Mouse (Mus musculus) embryonic facial prominence, embryonic 15.5 days (tissue): ENCODE results near the gene Osbpl8. TPM values are rescaled to one million over a fixed set of nuclear protein-coding genes. Genes with fewer than 3 reads are reported as not detected.

Experiments used
- ATAC-seq: fragments of 200-750 bp; cut with Nextera tagmentation; 2 replicates; pipeline ENCODE4 v1.8.0; 2017; ENCODE audit warnings: low read depth, moderate TSS enrichment; ENCODE audit not compliant: insufficient number of reproducible peaks, low FRiP score, low TSS enrichment
- H3K27ac ChIP-seq: fragments of 300-500 bp; sonication (generic); replicated peaks from 2 replicates; pipeline ENCODE4 v1.5.1; 2015; ENCODE audit warnings: mild to moderate bottlenecking, inconsistent platforms
- H3K27me3 ChIP-seq: fragments of 300-500 bp; sonication (generic); 2 replicates; pipeline ENCODE4 v1.6.1; 2015; ENCODE audit warnings: inconsistent platforms
- H3K36me3 ChIP-seq: fragments of 300-500 bp; sonication (generic); 2 replicates; pipeline ENCODE4 v1.6.1; 2015; ENCODE audit warnings: mild to moderate bottlenecking, inconsistent platforms
- H3K4me1 ChIP-seq: fragments of 300-500 bp; sonication (generic); 2 replicates; pipeline ENCODE4 v1.6.1; 2015; ENCODE audit warnings: inconsistent platforms
- H3K4me2 ChIP-seq: fragments of 300-500 bp; sonication (generic); replicated peaks from 2 replicates; pipeline ENCODE4 v1.6.1; 2015; ENCODE audit warnings: mild to moderate bottlenecking, inconsistent platforms
- H3K4me3 ChIP-seq: fragments of 300-500 bp; sonication (generic); replicated peaks from 2 replicates; pipeline ENCODE4 v1.5.1; 2015; ENCODE audit warnings: mild to moderate bottlenecking, inconsistent platforms
- H3K9ac ChIP-seq: fragments of 300-500 bp; sonication (generic); 2 replicates; pipeline ENCODE4 v1.6.1; 2015; ENCODE audit warnings: inconsistent platforms
- H3K9me3 ChIP-seq: fragments of 300-500 bp; sonication (generic); replicated peaks from 2 replicates; pipeline ENCODE4 v1.6.1; 2016; ENCODE audit warnings: inconsistent platforms
- WGBS: fragments of 180-500 bp; shearing (Covaris S2); methylation state at CpG from one replicate; pipeline ENCODE4 v1.1.7; 2015; 5-methylcytosine and 5-hydroxymethylcytosine counted together
- polyA plus RNA-seq: library from polyadenylated mRNA; unstranded; fragments of >200 nt; fragmentation: Nextera tagmentation; extraction: Ambion mirVana; gene quantifications from 2 replicates; pipeline ENCODE4 v1.2.1, GENCODE M21; 2015

Osbpl8 gene
- polyA plus RNA-seq, 1 experiment from 2014 or later: 12.8 TPM

GRCm38 (mm10) chr10:111318805-111319500, 154.4 kb downstream of the Osbpl8 start:
- H3K4me2 ChIP-seq: no peak overlapping the region
- H3K36me3 ChIP-seq: no peaks in the 10 kb centered on the region
- H3K9me3 ChIP-seq: no peaks in the 10 kb centered on the region
- WGBS: 87% methylated on average over 9 of the region's 9 CpGs
- H3K9ac ChIP-seq: no peak overlapping the region
- H3K27ac ChIP-seq: no peak overlapping the region
- no peaks in the 10 kb centered on the region for H3K4me1 ChIP-seq
- no peak for ATAC-seq
- H3K4me3 ChIP-seq: no peak overlapping the region
- no peaks in the 10 kb centered on the region for H3K27me3 ChIP-seq

GRCm38 (mm10) chr10:111320579-111320978, 156.0 kb downstream of the Osbpl8 start:
- no peaks in the 10 kb centered on the region for H3K4me1 ChIP-seq
- H3K4me2 ChIP-seq: no peak overlapping the region
- no peak overlapping the region for H3K9ac ChIP-seq
- ATAC-seq: no peak
- H3K27me3 ChIP-seq: no peaks in the 10 kb centered on the region
- H3K4me3 ChIP-seq: no peak overlapping the region
- H3K36me3 ChIP-seq: no peaks in the 10 kb centered on the region
- H3K27ac ChIP-seq: no peak overlapping the region
- no peaks in the 10 kb centered on the region for H3K9me3 ChIP-seq

GRCm38 (mm10) chr10:111327957-111328356, 163.4 kb downstream of the Osbpl8 start:
- no peaks in the 10 kb centered on the region for H3K36me3 ChIP-seq
- H3K27ac ChIP-seq: no peak overlapping the region
- 82% methylated on average over 4 of the region's 4 CpGs for WGBS
- no peak overlapping the region for H3K4me2 ChIP-seq
- H3K4me1 ChIP-seq: no peaks in the 10 kb centered on the region
- H3K4me3 ChIP-seq: no peak overlapping the region
- no peak overlapping the region for H3K9ac ChIP-seq
- no peaks in the 10 kb centered on the region for H3K27me3 ChIP-seq
- no peak for ATAC-seq
- H3K9me3 ChIP-seq: no peaks in the 10 kb centered on the region

GRCm38 (mm10) chr10:111329326-111329725, 164.8 kb downstream of the Osbpl8 start:
- no peaks in the 10 kb centered on the region for H3K4me1 ChIP-seq
- ATAC-seq: no peak
- no peaks in the 10 kb centered on the region for H3K36me3 ChIP-seq
- H3K9me3 ChIP-seq: no peaks in the 10 kb centered on the region
- no peaks in the 10 kb centered on the region for H3K27me3 ChIP-seq
- no peak overlapping the region for H3K4me3 ChIP-seq
- 74% methylated on average over 5 of the region's 5 CpGs for WGBS
- H3K27ac ChIP-seq: no peak overlapping the region
- H3K9ac ChIP-seq: no peak overlapping the region
- no peak overlapping the region for H3K4me2 ChIP-seq

- Histone ChIP-seq H3K9me3 (no peaks in the 10 kb centered on the region), H3K4me2 (no peak overlapping the region), H3K9ac (no peak overlapping the region), H3K27me3 (no peaks in the 10 kb centered on the region), H3K36me3 (no peaks in the 10 kb centered on the region), H3K4me1 (peaks cover 8% of the 10 kb centered on the region; the same call in 1 of the 2 replicates), H3K4me3 (no peak overlapping the region), H3K27ac (no peak overlapping the region)
- 98% methylated on average over 2 of the region's 2 CpGs for WGBS
- no peak for ATAC-seq
Observed at GRCm38 (mm10) chr10:111334902-111335301, 170.3 kb downstream of the Osbpl8 start.

- Histone ChIP-seq H3K4me2 (peak overlapping the region; percentile 45), H3K9ac (no peak overlapping the region), H3K4me1 (peaks cover 8% of the 10 kb centered on the region; the same call in 1 of the 2 replicates), H3K4me3 (peak overlapping the region; percentile 22), H3K9me3 (no peaks in the 10 kb centered on the region), H3K27ac (no peak overlapping the region), H3K27me3 (no peaks in the 10 kb centered on the region), H3K36me3 (no peaks in the 10 kb centered on the region)
- 17% methylated on average over 29 of the region's 29 CpGs for WGBS
- ATAC-seq: no peak
Observed at GRCm38 (mm10) chr10:111335517-111336352, 171.2 kb downstream of the Osbpl8 start.

- H3K4me1 ChIP-seq: peaks cover 8% of the 10 kb centered on the region; the same call in 1 of the 2 replicates
- H3K9me3 ChIP-seq: no peaks in the 10 kb centered on the region
- H3K27ac ChIP-seq: no peak overlapping the region
- no peaks in the 10 kb centered on the region for H3K36me3 ChIP-seq
- WGBS: 16% methylated on average over 10 of the region's 10 CpGs
- no peaks in the 10 kb centered on the region for H3K27me3 ChIP-seq
- H3K4me3 ChIP-seq: peak overlapping the region; percentile 22
- H3K9ac ChIP-seq: no peak overlapping the region
- no peak for ATAC-seq
- peak overlapping the region; percentile 45 for H3K4me2 ChIP-seq
Observed at GRCm38 (mm10) chr10:111336353-111336713, 171.8 kb downstream of the Osbpl8 start.

GRCm38 (mm10) chr10:111339296-111339695, 174.7 kb downstream of the Osbpl8 start:
- Histone ChIP-seq H3K4me3 (no peak overlapping the region), H3K9me3 (no peaks in the 10 kb centered on the region), H3K9ac (no peak overlapping the region), H3K4me1 (peaks cover 8% of the 10 kb centered on the region; the same call in 1 of the 2 replicates), H3K4me2 (no peak overlapping the region), H3K36me3 (no peaks in the 10 kb centered on the region), H3K27ac (no peak overlapping the region), H3K27me3 (no peaks in the 10 kb centered on the region)
- WGBS: 56% methylated on average over 11 of the region's 11 CpGs
- ATAC-seq: no peak

GRCm38 (mm10) chr10:111341761-111342160, 177.2 kb downstream of the Osbpl8 start:
- no peaks in the 10 kb centered on the region for H3K4me1 ChIP-seq
- no peaks in the 10 kb centered on the region for H3K36me3 ChIP-seq
- H3K4me2 ChIP-seq: no peak overlapping the region
- H3K9me3 ChIP-seq: no peaks in the 10 kb centered on the region
- H3K4me3 ChIP-seq: no peak overlapping the region
- H3K27me3 ChIP-seq: no peaks in the 10 kb centered on the region
- H3K27ac ChIP-seq: no peak overlapping the region
- ATAC-seq: no peak
- no peak overlapping the region for H3K9ac ChIP-seq
- WGBS: 77% methylated on average over 7 of the region's 7 CpGs

- 71% methylated on average over 5 of the region's 5 CpGs for WGBS
Observed at GRCm38 (mm10) chr10:111343555-111343954, 179.0 kb downstream of the Osbpl8 start.

More at GRCm38 (mm10) chr10:111343555-111343954, 179.0 kb downstream of the Osbpl8 start:
- Histone ChIP-seq H3K4me2 (no peak overlapping the region), H3K9me3 (no peaks in the 10 kb centered on the region), H3K4me1 (no peaks in the 10 kb centered on the region), H3K4me3 (no peak overlapping the region), H3K36me3 (no peaks in the 10 kb centered on the region), H3K27me3 (no peaks in the 10 kb centered on the region), H3K9ac (no peak overlapping the region), H3K27ac (no peak overlapping the region)
- ATAC-seq: no peak
